Mouse (Mus musculus) small intestine, adult 2 months (tissue): Measurements from ENCODE around the gene Khdrbs1. TPM values are rescaled to one million over a fixed set of nuclear protein-coding genes. Genes with fewer than 3 reads are reported as not detected.
"Not testable (repeated sequence)": the region's sequence is repeated elsewhere in the genome, so short reads cannot be mapped to it uniquely, and the experiment has no call there.

Experiments used
- H3K27ac ChIP-seq: fragments of 200-500 bp; 2 replicates; pipeline ENCODE4 v1.5.1; 2012; ENCODE audit warnings: low read depth, low read length, control low read depth, inconsistent platforms; ENCODE audit not compliant: insufficient read depth
- H3K27me3 ChIP-seq: fragments of 200-500 bp; 2 replicates; pipeline ENCODE4 v1.6.1; 2012; ENCODE audit warnings: mild to moderate bottlenecking, moderate library complexity, low read length, inconsistent platforms; ENCODE audit not compliant: control insufficient read depth, insufficient read depth
- H3K36me3 ChIP-seq: fragments of 200-500 bp; 2 replicates; pipeline ENCODE4 v1.6.1; 2012; ENCODE audit warnings: mild to moderate bottlenecking, low read length, control low read depth, inconsistent platforms; ENCODE audit not compliant: control insufficient read depth, insufficient read depth
- H3K4me1 ChIP-seq: fragments of 200-500 bp; 2 replicates; pipeline ENCODE4 v1.6.1; 2012; ENCODE audit warnings: low read length, inconsistent platforms, mixed read lengths; ENCODE audit not compliant: control insufficient read depth, insufficient read depth, insufficient read length
- H3K4me3 ChIP-seq: fragments of 200-500 bp; 2 replicates; pipeline ENCODE4 v1.5.1; 2012; ENCODE audit warnings: low read depth, mild to moderate bottlenecking, control low read depth, inconsistent platforms, low read length, moderate library complexity
- CTCF ChIP-seq: fragments of 200-500 bp; IDR thresholded peaks from 2 replicates; pipeline ENCODE4 v1.5.1; 2012; ENCODE audit warnings: low read depth, mild to moderate bottlenecking, control low read depth, inconsistent platforms, low read length, moderate library complexity, mixed read lengths; ENCODE audit not compliant: insufficient replicate concordance, insufficient read length; ENCODE audit errors: extremely low read depth
- POLR2A ChIP-seq: fragments of 200-500 bp; IDR thresholded peaks from 2 replicates; pipeline ENCODE4 v1.6.1; 2012; ENCODE audit warnings: low read depth, mild to moderate bottlenecking, control low read depth, inconsistent platforms, low read length, moderate library complexity
- WGBS: fragments of 180-500 bp; shearing (Covaris S2); methylation state at CpG from one replicate; pipeline ENCODE4 v1.1.7; 2018; 5-methylcytosine and 5-hydroxymethylcytosine counted together
- polyA plus RNA-seq: library from polyadenylated mRNA; depleted of rRNA; stranded (reverse); fragments of >200 nt; gene quantifications from 2 replicates; pipeline ENCODE4 v1.2.3, GENCODE M21; 2012

Khdrbs1 gene
- polyA plus RNA-seq, 1 experiment = 58.7 TPM

- TF ChIP-seq POLR2A = no peak
- TF ChIP-seq CTCF = no peak
- Histone ChIP-seq H3K36me3 (peaks cover 2% of the 10 kb centered on the region; the same call in 1 of the 2 replicates), H3K27me3 (no peaks in the 10 kb centered on the region), H3K4me1 (peaks cover 2% of the 10 kb centered on the region; the same call in 1 of the 2 replicates), H3K4me3 (no peak overlapping the region), H3K27ac (peak overlapping the region; percentile 94; the same call in 1 of the 2 replicates)
- WGBS = 57% methylated on average over 2 of the region's 2 CpGs
Measured at GRCm38 (mm10) chr4:129743494-129743893, 1.4 kb upstream of the Khdrbs1 start.

GRCm38 (mm10) chr4:129743010-129743390, 897 bp upstream of the Khdrbs1 start:
- 15% methylated on average over 7 of the region's 7 CpGs for WGBS
- no peaks in the 10 kb centered on the region for H3K27me3 ChIP-seq
- H3K27ac ChIP-seq = peak overlapping the region; percentile 94
- TF ChIP-seq POLR2A (no peak), CTCF (no peak)
- H3K4me1 ChIP-seq = peaks cover 2% of the 10 kb centered on the region; the same call in 1 of the 2 replicates
- H3K4me3 ChIP-seq = peak overlapping the region; percentile 92
- peaks cover 3% of the 10 kb centered on the region; the same call in 1 of the 2 replicates for H3K36me3 ChIP-seq

GRCm38 (mm10) chr4:129741974-129742231, 200 bp downstream of the Khdrbs1 start:
- Histone ChIP-seq H3K27me3 (no peaks in the 10 kb centered on the region), H3K4me1 (peaks cover 2% of the 10 kb centered on the region; the same call in 1 of the 2 replicates), H3K27ac (peak overlapping the region; percentile 91), H3K36me3 (peaks cover 4% of the 10 kb centered on the region; the same call in 1 of the 2 replicates), H3K4me3 (peak overlapping the region; percentile 85)
- WGBS = under 1% methylated on average over 34 of the region's 34 CpGs
- no peak for TF ChIP-seq POLR2A
- no peak for TF ChIP-seq CTCF

- peaks cover 2% of the 10 kb centered on the region; the same call in 1 of the 2 replicates for H3K4me1 ChIP-seq
- whole genome bisulfite sequencing = 1% methylated on average over 62 of the region's 62 CpGs
- no peaks in the 10 kb centered on the region for H3K27me3 ChIP-seq
- TF ChIP-seq POLR2A = no peak
- no peak for TF ChIP-seq CTCF
- H3K36me3 ChIP-seq = peaks cover 4% of the 10 kb centered on the region; the same call in 1 of the 2 replicates
- peak overlapping the region; percentile 91 for H3K27ac ChIP-seq
- peak overlapping the region; percentile 85 for H3K4me3 ChIP-seq
Measured at GRCm38 (mm10) chr4:129741251-129741973, 691 bp downstream of the Khdrbs1 start.

GRCm38 (mm10) chr4:129739111-129739645, 2.9 kb downstream of the Khdrbs1 start:
- H3K4me3 ChIP-seq = no peak overlapping the region
- H3K4me1 ChIP-seq = peaks cover 2% of the 10 kb centered on the region; the same call in 1 of the 2 replicates
- H3K36me3 ChIP-seq = peaks cover 4% of the 10 kb centered on the region; the same call in 1 of the 2 replicates
- WGBS = 59% methylated on average over 4 of the region's 4 CpGs
- H3K27ac ChIP-seq = no peak overlapping the region
- no peaks in the 10 kb centered on the region for H3K27me3 ChIP-seq
- TF ChIP-seq CTCF = no peak
- TF ChIP-seq POLR2A = no peak

- 59% methylated on average over 1 of the region's 1 CpGs for WGBS
- Histone ChIP-seq H3K36me3 (peaks cover 7% of the 10 kb centered on the region; the same call in 1 of the 2 replicates), H3K27me3 (no peaks in the 10 kb centered on the region), H3K27ac (no peak overlapping the region), H3K4me3 (no peak overlapping the region), H3K4me1 (peaks cover 2% of the 10 kb centered on the region; the same call in 1 of the 2 replicates)
- TF ChIP-seq POLR2A = no peak
- no peak for TF ChIP-seq CTCF
Measured at GRCm38 (mm10) chr4:129736173-129736572, 5.9 kb downstream of the Khdrbs1 start.

GRCm38 (mm10) chr4:129735485-129735884, 6.6 kb downstream of the Khdrbs1 start:
- WGBS = 87% methylated on average over 4 of the region's 4 CpGs
- H3K36me3 ChIP-seq, H3K4me1 ChIP-seq, H3K27me3 ChIP-seq, H3K4me3 ChIP-seq, H3K27ac ChIP-seq: not testable (repeated sequence)
